Mouse (Mus musculus) liver, adult 2 months (tissue): ENCODE data around the gene Zdhhc1. TPM values are rescaled to one million over a fixed set of nuclear protein-coding genes. Genes with fewer than 3 reads are reported as not detected.
A peak's percentile ranks its signal among the peaks of the same experiment; 100 is the strongest.

ENCODE experiments used
- DNase-seq: peaks from one replicate; pipeline ENCODE4 v3.0.0-alpha.2; 2011; ENCODE audit warnings: low read depth, low spot score; ENCODE audit errors: extremely low read depth
- H3K27ac ChIP-seq: fragments of 200-500 bp; replicated peaks from 2 replicates; pipeline ENCODE4 v1.5.1; 2012; ENCODE audit warnings: low read depth, mild to moderate bottlenecking, control low read depth, inconsistent platforms, low read length; ENCODE audit not compliant: insufficient read depth
- H3K27me3 ChIP-seq: fragments of 200-500 bp; 2 replicates; pipeline ENCODE4 v1.6.1; 2012; ENCODE audit warnings: mild to moderate bottlenecking, moderate library complexity, low read length, inconsistent platforms; ENCODE audit not compliant: control insufficient read depth, insufficient read depth
- H3K36me3 ChIP-seq: fragments of 200-500 bp; 2 replicates; pipeline ENCODE4 v1.6.1; 2012; ENCODE audit warnings: low read length, inconsistent platforms; ENCODE audit not compliant: control insufficient read depth, insufficient read depth
- H3K4me1 ChIP-seq: fragments of 200-500 bp; 2 replicates; pipeline ENCODE4 v1.6.1; 2011; ENCODE audit warnings: low read length; ENCODE audit not compliant: control insufficient read depth, insufficient read depth
- H3K4me3 ChIP-seq: fragments of 200-500 bp; 2 replicates; pipeline ENCODE4 v1.5.1; 2011; ENCODE audit warnings: low read depth, mild to moderate bottlenecking, control low read depth, low read length, moderate library complexity; ENCODE audit not compliant: insufficient read depth
- H3K79me2 ChIP-seq: fragments of 200-500 bp; 2 replicates; pipeline ENCODE4 v1.6.1; 2012; ENCODE audit warnings: inconsistent platforms, mild to moderate bottlenecking, low read length, moderate library complexity; ENCODE audit not compliant: control insufficient read depth, insufficient read depth
- H3K9ac ChIP-seq: fragments of 200-500 bp; 2 replicates; pipeline ENCODE4 v1.6.1; 2012; ENCODE audit warnings: low read depth, mild to moderate bottlenecking, control low read depth, inconsistent platforms, low read length
- CTCF ChIP-seq: fragments of 200-500 bp; IDR thresholded peaks from 2 replicates; pipeline ENCODE4 v1.5.1; 2011; ENCODE audit warnings: low read depth, low read length, control low read depth
- POLR2A ChIP-seq: fragments of 200-500 bp; IDR thresholded peaks from 2 replicates; pipeline ENCODE4 v1.6.1; 2011; ENCODE audit warnings: low read length, control low read depth; ENCODE audit not compliant: insufficient read depth; ENCODE audit errors: extremely low read depth
- WGBS: fragments of 180-500 bp; shearing (Covaris S2); methylation state at CpG from one replicate; pipeline ENCODE4 v1.1.7; 2018; 5-methylcytosine and 5-hydroxymethylcytosine counted together
- polyA plus RNA-seq: library from polyadenylated mRNA; depleted of rRNA; stranded (reverse); fragments of >200 nt; gene quantifications from 2 replicates; pipeline ENCODE4 v1.2.3, GENCODE M21; 2012
- total RNA-seq: library from RNA; depleted of rRNA; stranded (reverse); fragments of >200 nt; gene quantifications from 2 replicates; pipeline ENCODE4 v1.2.3, GENCODE M21; 2014

Zdhhc1 gene
- total and polyA plus RNA-seq, 2 experiments, result 1.9 to 4.5 TPM

- peaks cover 19% of the 10 kb centered on the region for H3K36me3 ChIP-seq
- H3K9ac ChIP-seq, result no peak overlapping the region
Observed at GRCm38 (mm10) chr8:105533439-105533838, 36.7 kb upstream of the Zdhhc1 start.

GRCm38 (mm10) chr8:105531774-105532173 is 35.1 kb upstream of the Zdhhc1 start:
- DNase-seq, result peak; percentile 32
- 66% methylated on average over 2 of the region's 2 CpGs for WGBS
- TF ChIP-seq CTCF (peak; percentile 77), POLR2A (no peak)
- Histone ChIP-seq H3K27ac (no peak overlapping the region), H3K4me3 (no peak overlapping the region), H3K9ac (no peak overlapping the region), H3K36me3 (peaks cover 15% of the 10 kb centered on the region), H3K79me2 (no peaks in the 10 kb centered on the region), H3K27me3 (no peaks in the 10 kb centered on the region), H3K4me1 (no peaks in the 10 kb centered on the region; the same call in 1 of the 2 replicates)

More at GRCm38 (mm10) chr8:105533439-105533838, 36.7 kb upstream of the Zdhhc1 start:
- TF ChIP-seq CTCF (no peak), POLR2A (no peak)
- 0 out of 2 replicates have a peak overlapping the region, but pooled peaks have one; percentile 7 for H3K27ac ChIP-seq
- no peaks in the 10 kb centered on the region; the same call in 1 of the 2 replicates for H3K4me1 ChIP-seq
- no peaks in the 10 kb centered on the region for H3K79me2 ChIP-seq
- WGBS, result 44% methylated on average over 2 of the region's 2 CpGs
- no peak overlapping the region for H3K4me3 ChIP-seq
- no peaks in the 10 kb centered on the region for H3K27me3 ChIP-seq
- no peak for DNase-seq

GRCm38 (mm10) chr8:105529271-105529670 is 32.6 kb upstream of the Zdhhc1 start:
- TF ChIP-seq POLR2A (no peak), CTCF (no peak)
- Histone ChIP-seq H3K27me3 (no peaks in the 10 kb centered on the region), H3K9ac (no peak overlapping the region), H3K27ac (no peak overlapping the region), H3K36me3 (peaks cover 17% of the 10 kb centered on the region), H3K4me3 (no peak overlapping the region), H3K4me1 (no peaks in the 10 kb centered on the region; the same call in 1 of the 2 replicates), H3K79me2 (no peaks in the 10 kb centered on the region)
- peak; percentile 58 for DNase-seq
- WGBS, result 52% methylated on average over 3 of the region's 3 CpGs

- no peak overlapping the region for H3K9ac ChIP-seq
- H3K36me3 ChIP-seq, result peaks cover 21% of the 10 kb centered on the region
- H3K79me2 ChIP-seq, result no peaks in the 10 kb centered on the region
- no peaks in the 10 kb centered on the region; the same call in 1 of the 2 replicates for H3K4me1 ChIP-seq
- TF ChIP-seq CTCF (no peak), POLR2A (no peak)
- H3K27me3 ChIP-seq, result no peaks in the 10 kb centered on the region
- H3K4me3 ChIP-seq, result no peak overlapping the region
- DNase-seq, result no peak
- 100% methylated on average over 1 of the region's 1 CpGs for WGBS
- no peak overlapping the region for H3K27ac ChIP-seq
Observed at GRCm38 (mm10) chr8:105528206-105528605, 31.5 kb upstream of the Zdhhc1 start.

GRCm38 (mm10) chr8:105527110-105527509 is 30.4 kb upstream of the Zdhhc1 start:
- no peaks in the 10 kb centered on the region for H3K27me3 ChIP-seq
- no peak overlapping the region for H3K4me3 ChIP-seq
- H3K4me1 ChIP-seq, result no peaks in the 10 kb centered on the region
- no peak overlapping the region for H3K9ac ChIP-seq
- H3K79me2 ChIP-seq, result no peaks in the 10 kb centered on the region
- TF ChIP-seq CTCF (no peak), POLR2A (no peak)
- no peak for DNase-seq
- 90% methylated on average over 2 of the region's 2 CpGs for WGBS
- H3K36me3 ChIP-seq, result peaks cover 19% of the 10 kb centered on the region
- H3K27ac ChIP-seq, result no peak overlapping the region

GRCm38 (mm10) chr8:105522890-105523289 is 26.2 kb upstream of the Zdhhc1 start:
- H3K36me3 ChIP-seq, result peaks cover 19% of the 10 kb centered on the region
- H3K27me3 ChIP-seq, result no peaks in the 10 kb centered on the region
- no peak overlapping the region for H3K9ac ChIP-seq
- H3K79me2 ChIP-seq, result no peaks in the 10 kb centered on the region
- 81% methylated on average over 9 of the region's 9 CpGs for WGBS
- H3K4me3 ChIP-seq, result no peak overlapping the region
- TF ChIP-seq CTCF (no peak), POLR2A (no peak)
- no peak for DNase-seq
- no peak overlapping the region for H3K27ac ChIP-seq
- H3K4me1 ChIP-seq, result peaks cover 6% of the 10 kb centered on the region
